Mouse (Mus musculus): Measurements from ENCODE around the gene Fbxo21.

Gene Fbxo21

DNA sequence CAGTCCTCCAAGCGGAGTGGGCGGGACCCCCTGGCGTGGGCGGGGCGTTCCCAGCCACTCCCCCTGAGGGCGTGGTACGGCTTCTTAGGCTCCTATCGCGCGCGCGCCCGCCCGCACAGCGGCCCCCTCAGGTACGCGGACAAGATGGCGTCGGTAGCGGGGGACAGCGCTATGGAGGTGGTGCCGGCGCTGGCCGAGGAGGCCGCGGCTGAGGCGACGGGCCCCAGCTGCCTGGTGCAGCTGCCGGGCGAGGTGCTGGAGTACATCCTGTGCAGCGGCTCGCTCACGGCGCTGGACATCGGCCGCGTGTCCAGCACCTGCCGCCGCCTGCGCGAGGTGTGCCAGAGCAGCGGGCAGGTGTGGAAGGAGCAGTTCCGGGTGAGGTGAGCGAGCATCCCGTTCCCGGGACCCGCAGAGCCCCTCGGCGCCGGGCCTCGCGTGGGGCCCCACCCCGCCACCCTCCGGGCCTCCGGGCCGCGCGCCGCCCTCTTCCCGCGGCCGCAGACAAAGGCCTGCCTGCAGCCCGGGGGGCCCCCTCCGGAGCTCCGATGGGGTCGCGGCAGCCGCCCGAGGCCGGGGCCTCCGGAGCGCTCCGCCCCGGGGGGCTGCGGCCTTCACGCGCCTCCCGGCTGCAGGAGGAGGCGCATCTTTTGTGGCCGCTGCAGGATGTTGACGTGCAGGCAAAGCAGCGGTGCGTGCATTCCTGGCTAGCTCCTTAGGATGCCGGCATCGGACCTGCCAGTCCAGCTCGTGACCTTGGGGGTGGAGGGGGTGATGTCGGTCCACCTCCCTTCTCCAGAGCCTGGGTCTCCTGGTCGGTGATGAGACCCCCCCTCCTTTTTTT lies at the start of gene Fbxo21:
TSS of gene Fbxo21 (plus strand) at position 74 of the 844 bp plus-strand sequence.
- DNase-seq (ENCODE audit: low spot score) = peak; percentile 91

GRCm38 (mm10) chr5:117928553-117928952 lies 48.0 kb upstream of the Fbxo21 start:
- no peak for DNase-seq (ENCODE audit: low spot score)

GRCm38 (mm10) chr5:117932222-117932621 lies 44.3 kb upstream of the Fbxo21 start:
- no peak for DNase-seq (ENCODE audit: low spot score)

DNA sequence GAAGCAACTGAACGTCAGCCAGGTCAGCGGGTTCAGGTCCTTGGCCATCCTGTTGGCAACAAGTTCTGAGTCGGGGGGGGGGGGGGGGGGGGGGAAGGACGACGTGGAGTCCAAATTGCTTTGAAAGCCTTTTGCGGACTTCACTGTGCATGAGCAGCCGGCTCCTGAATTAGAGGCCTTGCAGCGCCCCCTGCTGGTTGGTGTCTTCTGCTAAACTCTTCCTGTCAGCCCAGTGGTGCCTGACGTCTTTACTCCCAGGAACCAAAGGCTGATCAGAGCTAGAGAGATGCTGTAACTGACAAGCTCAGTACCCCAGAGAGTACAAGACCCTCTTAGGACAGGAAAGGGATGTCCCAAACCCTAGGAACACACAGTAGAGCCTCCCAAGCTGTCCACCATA lies 43.7 kb upstream of the Fbxo21 start:
- DNase-seq (ENCODE audit: low spot score) = peak; percentile 59

DNA sequence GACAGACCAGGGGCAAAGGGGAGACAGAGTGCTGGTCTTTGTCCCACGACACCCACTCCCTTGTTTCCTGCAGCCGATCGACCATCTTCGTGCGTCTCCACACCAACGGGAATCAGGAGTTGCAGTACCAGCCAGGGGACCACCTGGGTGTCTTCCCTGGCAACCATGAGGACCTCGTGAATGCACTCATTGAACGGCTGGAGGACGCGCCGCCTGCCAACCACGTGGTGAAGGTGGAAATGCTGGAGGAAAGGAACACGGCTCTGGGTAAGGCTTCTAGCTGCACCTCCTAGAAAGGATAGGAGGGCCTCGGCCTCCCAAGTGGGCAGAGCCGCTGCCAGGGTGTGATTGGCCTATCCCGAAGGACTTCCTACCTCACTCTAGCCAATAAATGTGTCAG lies 40.2 kb upstream of the Fbxo21 start:
- no peak for DNase-seq (ENCODE audit: low spot score)

GRCm38 (mm10) chr5:117937186-117937585 lies 39.3 kb upstream of the Fbxo21 start:
- no peak for DNase-seq (ENCODE audit: low spot score)

DNA sequence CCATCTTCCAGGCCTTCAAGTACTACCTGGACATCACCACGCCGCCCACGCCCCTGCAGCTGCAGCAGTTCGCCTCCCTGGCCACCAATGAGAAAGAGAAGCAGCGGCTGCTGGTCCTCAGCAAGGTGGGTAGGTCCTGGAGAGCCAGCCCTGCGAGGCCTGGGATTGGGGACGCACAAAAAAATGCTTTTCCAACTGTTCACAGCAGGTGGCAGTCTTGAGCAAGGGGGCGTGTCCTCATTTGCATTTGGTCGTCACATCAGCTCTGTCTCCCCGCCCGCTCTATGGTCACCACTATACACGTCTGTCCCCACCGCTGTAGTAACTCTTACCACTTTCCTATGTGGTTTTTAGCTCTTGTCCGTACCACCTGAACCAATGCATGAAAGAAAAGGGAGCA lies 38.3 kb upstream of the Fbxo21 start:
- DNase-seq (ENCODE audit: low spot score) = no peak

- DNase-seq (ENCODE audit: low spot score) = peak; percentile 29
These were observed 37.1 kb upstream of the Fbxo21 start for GRCm38 (mm10) chr5:117939402-117939801.

- DNase-seq (ENCODE audit: low spot score) = no peak
These were observed 35.0 kb upstream of the Fbxo21 start for GRCm38 (mm10) chr5:117941552-117941951.

- DNase-seq (ENCODE audit: low spot score) = peak; percentile 67
These were observed 29.9 kb upstream of the Fbxo21 start for GRCm38 (mm10) chr5:117946605-117947004.

- DNase-seq (ENCODE audit: low spot score) = no peak
These were observed 27.1 kb upstream of the Fbxo21 start for GRCm38 (mm10) chr5:117949393-117949792.

DNA sequence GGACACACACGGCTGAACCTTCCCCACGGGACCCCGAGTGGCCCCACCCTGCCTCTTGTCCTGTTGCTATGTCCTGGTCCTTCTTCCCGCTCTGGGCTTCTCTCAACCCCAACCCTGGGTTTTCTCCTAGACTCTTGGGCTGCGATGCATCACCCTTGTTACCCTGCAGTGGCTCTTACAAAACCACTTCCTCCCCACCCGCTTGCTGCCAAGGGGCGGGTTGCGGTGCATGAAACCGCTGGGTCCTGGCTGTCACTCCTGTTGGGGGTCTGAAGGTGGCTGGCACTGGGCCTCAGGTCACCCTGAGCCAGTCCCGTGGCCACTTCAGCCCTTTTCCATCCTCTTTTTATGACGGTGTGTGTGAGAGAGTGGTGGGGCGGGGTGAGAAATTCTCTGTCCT lies 22.6 kb upstream of the Fbxo21 start:
- no peak for DNase-seq (ENCODE audit: low spot score)

- no peak for DNase-seq (ENCODE audit: low spot score)
These were observed 22.1 kb upstream of the Fbxo21 start for GRCm38 (mm10) chr5:117954429-117954828.

GRCm38 (mm10) chr5:117955675-117956420 lies 20.7 kb upstream of the Fbxo21 start:
- DNase-seq (ENCODE audit: low spot score) = no peak

- no peak for DNase-seq (ENCODE audit: low spot score)
These were observed 11.8 kb upstream of the Fbxo21 start for GRCm38 (mm10) chr5:117964750-117965149.

GRCm38 (mm10) chr5:117966956-117967355 lies 9.6 kb upstream of the Fbxo21 start:
- no peak for DNase-seq (ENCODE audit: low spot score)

DNA sequence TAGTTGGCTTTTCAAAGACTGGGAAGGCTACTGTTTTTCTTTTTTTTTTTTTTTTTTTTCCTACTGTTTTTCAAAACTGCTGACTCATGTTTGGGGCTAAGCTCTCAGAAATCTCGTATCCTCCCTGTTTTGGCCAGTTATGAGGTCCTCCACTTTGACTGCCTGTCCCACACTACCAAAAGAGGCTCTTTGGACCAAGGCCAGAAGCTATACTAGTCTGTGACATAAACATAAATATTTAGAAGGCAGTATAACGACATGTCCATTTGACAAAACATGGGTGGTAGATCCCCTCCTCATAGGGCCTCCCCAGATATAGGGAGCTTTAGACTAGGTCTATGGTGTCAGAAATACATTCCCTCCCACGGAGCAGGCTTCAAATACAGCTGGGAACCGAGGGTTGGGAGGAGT lies 8.9 kb upstream of the Fbxo21 start:
- no peak for DNase-seq (ENCODE audit: low spot score)

GRCm38 (mm10) chr5:117969681-117970427 lies 6.7 kb upstream of the Fbxo21 start:
- DNase-seq (ENCODE audit: low spot score) = no peak

DNA sequence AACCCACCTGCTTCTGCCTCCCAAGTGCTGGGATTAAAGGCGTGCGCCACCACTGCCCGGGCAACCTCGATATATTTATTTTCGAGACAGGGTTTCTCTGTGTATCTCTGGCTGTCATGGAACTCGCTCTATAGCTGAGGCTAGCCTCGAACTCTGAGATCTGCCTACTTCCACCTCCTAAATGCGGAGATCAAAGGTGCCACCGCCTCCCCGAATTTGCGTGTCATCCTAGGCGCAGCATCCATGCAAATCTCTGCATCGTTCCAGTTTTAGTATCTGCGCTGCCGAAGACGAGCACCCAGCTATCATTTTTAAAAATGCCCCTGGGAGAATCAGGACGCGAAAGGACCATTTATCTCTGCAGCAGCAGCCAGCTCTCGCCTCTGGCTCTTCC lies 270 bp upstream of the Fbxo21 start:
- DNase-seq (ENCODE audit: low spot score) = no peak

- no peak for DNase-seq (ENCODE audit: low spot score)
These were observed 1.1 kb downstream of the Fbxo21 start for GRCm38 (mm10) chr5:117977501-117978158.

- no peak for DNase-seq (ENCODE audit: low spot score)
These were observed 1.7 kb downstream of the Fbxo21 start for GRCm38 (mm10) chr5:117978159-117978697.

GRCm38 (mm10) chr5:117979082-117979481 lies 2.6 kb downstream of the Fbxo21 start:
- DNase-seq (ENCODE audit: low spot score) = no peak

Data from layer of hippocampus, adult 9-10 months (tissue).